Mouse (Mus musculus) heart, adult 2 months (tissue): Measurements from ENCODE around the gene Fam3c.

Experiments used
- CTCF ChIP-seq: fragments of 200-600 bp; IDR thresholded peaks from 2 replicates; pipeline ENCODE4 v1.8.1; 2022; ENCODE audit warnings: antibody characterized with exemption, mild to moderate bottlenecking, moderate library complexity
- EP300 ChIP-seq: fragments of 200-500 bp; IDR thresholded peaks from 2 replicates; pipeline ENCODE4 v1.6.1; 2011; ENCODE audit warnings: low read depth, low read length, control low read depth; ENCODE audit not compliant: insufficient read depth
- POLR2A ChIP-seq: fragments of 200-500 bp; IDR thresholded peaks from 2 replicates; pipeline ENCODE4 v1.6.1; 2011; ENCODE audit warnings: mild to moderate bottlenecking, low read depth, low read length, control low read depth; ENCODE audit not compliant: insufficient read depth

DNA sequence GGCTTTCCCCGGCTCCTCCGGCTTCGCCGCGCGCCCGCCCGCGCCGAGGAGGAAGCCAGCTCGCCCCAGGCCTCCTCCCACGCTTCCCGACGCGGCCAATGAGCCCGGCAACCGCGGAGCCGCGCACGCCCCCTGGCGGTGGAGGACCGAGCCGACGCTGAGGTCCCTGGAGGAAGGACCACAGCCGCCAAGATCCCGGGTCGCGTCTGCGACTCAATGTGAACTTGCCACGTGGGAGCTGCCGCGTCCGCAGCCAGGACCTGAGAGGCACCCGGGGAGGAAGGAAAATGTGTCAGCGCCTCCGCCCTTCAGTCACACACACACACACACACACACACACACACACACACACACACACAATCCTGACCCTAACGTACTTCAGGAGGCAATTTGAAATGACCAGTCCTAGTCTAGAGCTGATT, at the start of gene Fam3c:
- TF ChIP-seq POLR2A = no peak
- TF ChIP-seq EP300 = peak; percentile 70; the same call in 1 of the 2 replicates
- TF ChIP-seq CTCF = peak; percentile 95; the same call in 1 of the 2 replicates
